In genomic region chr6:142507785-142508162, GRCm38 (mm10) we compare ENCODE assay signal across 8 mouse cellular contexts. TPM values are rescaled to one million over a fixed set of nuclear protein-coding genes. Genes with fewer than 3 reads are reported as not detected.
A peak's percentile ranks its signal among the peaks of the same experiment; 100 is the strongest.
DNase-seq lines count a peak whose midpoint lies in the region; ATAC-seq and TF ChIP-seq lines count a peak whose summit lies in the region.

Gene Ldhb, minus strand, starts transcription at chr6:142507957.

- H3K36me3 ChIP-seq in forebrain, embryonic 16.5 days (ENCODE audit: control insufficient read depth, insufficient read depth), result no peaks in the 10 kb centered on the region
- no peaks in the 10 kb centered on the region for H3K36me3 ChIP-seq in liver, embryonic 14.5 days (replicated peaks; ENCODE audit: control insufficient read depth, insufficient read depth, low read depth)
- H3K36me3 ChIP-seq in testis, adult 2 months (ENCODE audit: control insufficient read depth, insufficient read depth, low read length), result no peaks in the 10 kb centered on the region

- no peak for TF ChIP-seq CTCF in liver, embryonic 14.5 days (IDR thresholded peaks at IDR 0.05; ENCODE audit: low read depth)
- no peak for TF ChIP-seq CTCF in testis, adult 2 months (IDR thresholded peaks at IDR 0.05; ENCODE audit: control insufficient read depth, insufficient read depth, insufficient replicate concordance, low read depth, low read length)

- DNase-seq in ES-CJ7 (ENCODE audit: low read depth, low spot score), result peak; percentile 97
- DNase-seq in cerebellum, adult 11-12 months, result peak; percentile 88
- peak; percentile 85 to 87 for DNase-seq in heart, postnatal 14 days
- peak; percentile 93 to 95 for DNase-seq in kidney, postnatal 4 days
- peak in 2 of 3 experiments; percentile 18 to 27 for DNase-seq in liver, embryonic 14.5 days (ENCODE audit: low read depth in 3 of 3, low spot score in 3 of 3)
- peak; percentile 89 for DNase-seq in neural tube, embryonic 10.5 days (ENCODE audit: extremely low spot score, low spot score)

- peak within 1 kb of the TSS; percentile 77 for H3K4me2 ChIP-seq in forebrain, embryonic 16.5 days (ENCODE audit: low read length)
- peak within 1 kb of the TSS; percentile 58 for H3K4me2 ChIP-seq in liver, embryonic 14.5 days (ENCODE audit: low read depth)

- H3K4me1 ChIP-seq in forebrain, embryonic 16.5 days (replicated peaks; ENCODE audit: control insufficient read depth, insufficient read depth, low read length), result peaks cover 21% of the 10 kb centered on the region
- H3K4me1 ChIP-seq in liver, embryonic 14.5 days (replicated peaks; ENCODE audit: control insufficient read depth in 2 of 2, insufficient read depth in 2 of 2, low read length in 1 of 2), result peaks cover 0 to 4% of the 10 kb centered on the region in 2 experiments; a peak in 1 of 4 replicates
- H3K4me1 ChIP-seq in testis, adult 2 months (ENCODE audit: control insufficient read depth, insufficient read depth, low read length), result peaks cover 5% of the 10 kb centered on the region

- H3K9ac ChIP-seq in forebrain, embryonic 16.5 days (replicated peaks; ENCODE audit: low read depth, low read length), result peak within 1 kb of the TSS; percentile 79
- no peak within 1 kb of the TSS for H3K9ac ChIP-seq in liver, embryonic 14.5 days (replicated peaks)

- ATAC-seq in forebrain, embryonic 16.5 days, result peak; percentile 98
- ATAC-seq in liver, embryonic 14.5 days (ENCODE audit: insufficient read depth), result peak; percentile 66

- intact Hi-C loops in heart, postnatal 14 days (cut with DNase I), result no loop called here

- no peak for TF ChIP-seq EP300 in liver, embryonic 14.5 days (IDR thresholded peaks at IDR 0.05; ENCODE audit: low read depth)

- 0% methylated on average over 19 of the region's 19 CpGs for WGBS in forebrain, embryonic 16.5 days
- under 1% methylated on average over 18 of the region's 19 CpGs for WGBS in liver, embryonic 14.5 days (ENCODE audit: insufficient replicate concordance)

- peak within 1 kb of the TSS; percentile 65 for H3K27ac ChIP-seq in forebrain, embryonic 16.5 days (ENCODE audit: low read length)
- no peak within 1 kb of the TSS for H3K27ac ChIP-seq in liver, embryonic 14.5 days
- H3K27ac ChIP-seq in testis, adult 2 months (ENCODE audit: control insufficient read depth, insufficient read depth, low read depth, low read length), result peak within 1 kb of the TSS; percentile 83

- H3K27me3 ChIP-seq in forebrain, embryonic 16.5 days (replicated peaks; ENCODE audit: control insufficient read depth, insufficient read depth, low read length), result no peaks in the 10 kb centered on the region
- peaks cover 9% of the 10 kb centered on the region for H3K27me3 ChIP-seq in liver, embryonic 14.5 days (ENCODE audit: control insufficient read depth, insufficient read depth, low read length)
- H3K27me3 ChIP-seq in testis, adult 2 months (ENCODE audit: control insufficient read depth, insufficient read depth, low read length), result no peaks in the 10 kb centered on the region

- no peaks in the 10 kb centered on the region for H3K9me3 ChIP-seq in forebrain, embryonic 16.5 days (ENCODE audit: control insufficient read depth, low read length)
- H3K9me3 ChIP-seq in liver, embryonic 14.5 days (ENCODE audit: control insufficient read depth, low read length), result no peaks in the 10 kb centered on the region

- peak; percentile 78 for TF ChIP-seq POLR2A in testis, adult 2 months (IDR thresholded peaks at IDR 0.05; ENCODE audit: control insufficient read depth, low read depth, low read length)

- peak within 1 kb of the TSS; percentile 80 for H3K4me3 ChIP-seq in forebrain, embryonic 16.5 days (replicated peaks; ENCODE audit: low read length)
- peak within 1 kb of the TSS; percentile 42 to 49 for H3K4me3 ChIP-seq in liver, embryonic 14.5 days (ENCODE audit: insufficient read depth in 1 of 2, low read depth in 2 of 2, low read length in 2 of 2)
- peak within 1 kb of the TSS; percentile 88 for H3K4me3 ChIP-seq in testis, adult 2 months (ENCODE audit: control insufficient read depth, low read depth, low read length)

RNA-seq across cellular contexts. Expression of gene Ldhb, which starts in this region (rescaled TPM):
- polyA plus RNA-seq in forebrain, embryonic 16.5 days (2015; fragmentation: Nextera tagmentation; extraction: Ambion mirVana), result 452 and 466 TPM in 2 replicates
- 1,000 to 10,000 TPM; 1,994 to 2,026 TPM for total RNA-seq in heart, postnatal 14 days (2021)
- 13.7 and 16.0 TPM in 2 replicates for polyA plus RNA-seq in liver, embryonic 14.5 days (2012; rRNA removed)
- polyA plus RNA-seq in liver, embryonic 14.5 days (2014; fragmentation: Nextera tagmentation; extraction: Ambion mirVana), result 20.8 and 22.3 TPM in 2 replicates
- polyA plus RNA-seq in testis, adult 2 months (2012; rRNA removed), result 146 and 157 TPM in 2 replicates

Comparison
In these comparisons a context has a peak if more than half of its experiments do, and no peak if none do; other contexts are left out.
1. DNase-seq: peak in every context shown above with its lines; median percentile 97 in ES-CJ7; 94 in kidney, postnatal 4 days; 89 in neural tube, embryonic 10.5 days; 88 in cerebellum, adult 11-12 months; 86 in heart, postnatal 14 days; 22 in liver, embryonic 14.5 days.